Mouse (Mus musculus) MEL (cell line): ENCODE data around the gene Med24.

ENCODE experiments used
- CHD1 ChIP-seq: IDR thresholded peaks from 2 replicates; pipeline ENCODE4 v1.6.1; 2012; ENCODE audit warnings: low read depth, mild to moderate bottlenecking, inconsistent platforms, low read length, improper control_type of control experiment
- CTCF ChIP-seq, 3 experiments: IDR thresholded peaks in 2 of 3; conservative IDR thresholded peaks in 1 of 3; 2 replicates each; pipeline ENCODE4 v1.5.1; 2011 to 2012; ENCODE audit warnings: low read length in 3 of 3, low read depth in 2 of 3, mild to moderate bottlenecking in 2 of 3, improper control_type of control experiment in 1 of 3, inconsistent platforms in 1 of 3, mixed read lengths in 1 of 3, moderate library complexity in 1 of 3; ENCODE audit not compliant: control insufficient read depth in 1 of 3, insufficient read depth in 1 of 3, poor library complexity in 1 of 3, severe bottlenecking in 1 of 3
- GATA1 ChIP-seq: IDR thresholded peaks from 2 replicates; pipeline ENCODE4 v1.6.1; 2011; ENCODE audit warnings: low read depth, low read length, improper control_type of control experiment
- HCFC1 ChIP-seq: IDR thresholded peaks from 2 replicates; pipeline ENCODE4 v1.6.1; 2012; ENCODE audit warnings: low read depth, mild to moderate bottlenecking, inconsistent platforms, low read length, improper control_type of control experiment, moderate library complexity
- POLR2A ChIP-seq, 2 experiments: IDR thresholded peaks; 2 replicates each; pipeline ENCODE4 v1.6.1; 2011 to 2012; ENCODE audit warnings: low read length in 2 of 2, mild to moderate bottlenecking in 2 of 2, control low read depth in 1 of 2, improper control_type of control experiment in 1 of 2, low read depth in 1 of 2, moderate library complexity in 1 of 2; ENCODE audit not compliant: control insufficient read depth in 1 of 2, insufficient read depth in 1 of 2, poor library complexity in 1 of 2
- POLR2AphosphoS2 ChIP-seq: IDR thresholded peaks from 2 replicates; pipeline ENCODE4 v1.6.1; 2011; ENCODE audit warnings: low read length, improper control_type of control experiment
- SIN3A ChIP-seq: IDR thresholded peaks from 2 replicates; pipeline ENCODE4 v1.6.1; 2012; ENCODE audit warnings: low read length, improper control_type of control experiment, inconsistent platforms
- TBP ChIP-seq: IDR thresholded peaks from 2 replicates; pipeline ENCODE4 v1.8.0; 2011; ENCODE audit warnings: low read depth, low read length, improper control_type of control experiment
- TCF12 ChIP-seq: IDR thresholded peaks from 2 replicates; pipeline ENCODE4 v1.6.1; 2014; ENCODE audit warnings: low read depth, mild to moderate bottlenecking, inconsistent platforms, low read length, improper control_type of control experiment, moderate library complexity
- USF1 ChIP-seq: IDR thresholded peaks from 2 replicates; pipeline ENCODE4 v1.6.1; 2014; ENCODE audit warnings: low read depth, mild to moderate bottlenecking, inconsistent platforms, low read length, improper control_type of control experiment, moderate library complexity
- ZC3H11A ChIP-seq: IDR thresholded peaks from 2 replicates; pipeline ENCODE4 v1.6.1; 2012; ENCODE audit warnings: low read depth, mild to moderate bottlenecking, inconsistent platforms, low read length, improper control_type of control experiment
- ZKSCAN1 ChIP-seq: IDR thresholded peaks from 2 replicates; pipeline ENCODE4 v1.6.1; 2012; ENCODE audit warnings: low read depth, mild to moderate bottlenecking, inconsistent platforms, low read length, improper control_type of control experiment, moderate library complexity

- TF ChIP-seq CTCF (IDR thresholded peaks at IDR 0.05 in 2 of 3, conservative IDR thresholded peaks at IDR 0.05 in 1 of 3; ENCODE audit: control insufficient read depth in 1 of 3, insufficient read depth in 1 of 3, low read depth in 2 of 3, low read length in 3 of 3, poor library complexity in 1 of 3, severe bottlenecking in 1 of 3) (no peak), ZKSCAN1 (no peak), USF1 (no peak), HCFC1 (no peak), TBP (no peak), TCF12 (no peak), POLR2A (IDR thresholded peaks at IDR 0.05; ENCODE audit: control insufficient read depth in 1 of 2, insufficient read depth in 1 of 2, low read depth in 1 of 2, low read length in 2 of 2, poor library complexity in 1 of 2) (no peak), CHD1 (no peak), GATA1 (no peak), ZC3H11A (no peak), POLR2AphosphoS2 (no peak), SIN3A (no peak)
Measured at GRCm38 (mm10) chr11:98708282-98708956, 20.8 kb downstream of the Med24 start.
